Mouse (Mus musculus): ENCODE measurements around the gene Nid2. TPM values are rescaled to one million over a fixed set of nuclear protein-coding genes. Genes with fewer than 3 reads are reported as not detected.

Gene Nid2
- total and polyA plus RNA-seq, 3 experiments = not detected

DNA sequence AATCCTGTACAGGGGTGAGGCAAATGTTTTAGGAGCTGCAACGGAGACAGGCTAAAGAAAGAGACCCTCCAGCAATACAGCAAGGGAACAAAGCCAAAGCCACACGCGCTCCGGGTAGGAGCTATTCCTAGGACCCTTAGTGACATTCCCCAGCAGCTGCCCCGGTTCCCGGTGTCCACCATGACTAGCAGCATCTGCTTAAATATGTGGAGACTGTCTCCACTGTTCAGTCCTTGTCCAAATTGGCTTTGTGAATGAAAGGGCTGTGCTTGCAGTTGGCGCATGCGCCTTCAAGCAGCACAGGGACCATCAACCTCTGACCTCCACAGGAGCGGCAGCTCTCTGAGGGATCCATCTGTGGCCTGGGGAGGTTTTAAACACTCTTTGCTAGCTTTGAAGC lies 41.9 kb upstream of the Nid2 start:
- no peak for DNase-seq (ENCODE audit: low read depth, low spot score)
- no peak overlapping the region for H3K9ac ChIP-seq (ENCODE audit: control insufficient read depth, low read depth, low read length, poor library complexity, severe bottlenecking)
- no peak overlapping the region for H3K4me3 ChIP-seq (ENCODE audit: control insufficient read depth in 1 of 2, insufficient read depth in 1 of 2, low read depth in 2 of 2, low read length in 2 of 2)
- no peaks in the 10 kb centered on the region for H3K79me2 ChIP-seq (ENCODE audit: control insufficient read depth, insufficient read depth, low read length, poor library complexity)
- no peaks in the 10 kb centered on the region for H3K4me1 ChIP-seq (ENCODE audit: control insufficient read depth in 1 of 2, insufficient read depth in 2 of 2, low read length in 2 of 2)
- H3K27me3 ChIP-seq (ENCODE audit: control insufficient read depth in 1 of 2, insufficient read depth in 2 of 2, low read length in 2 of 2) = peaks cover 0 to 5% of the 10 kb centered on the region in 2 experiments; a peak in 2 of 4 replicates
- H3K27ac ChIP-seq (ENCODE audit: control insufficient read depth, low read depth, low read length) = no peak overlapping the region
- H3K9me3 ChIP-seq (replicated peaks; ENCODE audit: insufficient read depth, low read length) = no peaks in the 10 kb centered on the region
- TF ChIP-seq MAFK (IDR thresholded peaks at IDR 0.05; ENCODE audit: borderline replicate concordance, low read depth, low read length) (no peak), SIN3A (IDR thresholded peaks at IDR 0.05; ENCODE audit: low read length) (no peak), UBTF (IDR thresholded peaks at IDR 0.05; ENCODE audit: borderline replicate concordance, insufficient read depth, low read depth, low read length) (no peak)
- H3K36me3 ChIP-seq (ENCODE audit: control insufficient read depth in 1 of 2, insufficient read depth in 2 of 2, low read length in 2 of 2) = no peaks in the 10 kb centered on the region

DNA sequence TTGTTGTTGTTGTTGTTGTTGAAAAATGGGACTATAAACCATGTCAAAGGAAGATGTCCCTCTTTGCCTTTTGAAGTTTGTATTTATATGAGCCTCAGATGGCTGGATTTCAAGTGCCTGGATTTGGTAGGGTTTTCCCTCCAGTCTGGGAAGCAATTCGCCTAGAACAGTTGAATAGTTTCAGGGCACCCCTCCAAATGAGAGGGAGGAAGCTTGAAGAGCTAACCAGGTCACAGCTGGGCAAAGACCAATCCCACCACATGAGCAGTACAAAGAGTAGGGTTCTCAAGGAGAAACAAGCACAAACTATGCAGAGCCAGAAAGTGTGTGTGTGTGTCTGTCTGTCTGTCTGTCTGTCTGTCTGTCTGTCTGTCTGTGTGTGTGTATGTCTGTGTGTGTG lies 39.3 kb upstream of the Nid2 start:
- Histone ChIP-seq H3K9me3 (replicated peaks; ENCODE audit: insufficient read depth, low read length) (no peaks in the 10 kb centered on the region), H3K4me1 (ENCODE audit: control insufficient read depth in 1 of 2, insufficient read depth in 2 of 2, low read length in 2 of 2) (no peaks in the 10 kb centered on the region), H3K9ac (ENCODE audit: control insufficient read depth, low read depth, low read length, poor library complexity, severe bottlenecking) (no peak overlapping the region), H3K27me3 (ENCODE audit: control insufficient read depth in 1 of 2, insufficient read depth in 2 of 2, low read length in 2 of 2) (peaks cover 0 to 5% of the 10 kb centered on the region in 2 experiments; a peak in 2 of 4 replicates), H3K36me3 (ENCODE audit: control insufficient read depth in 1 of 2, insufficient read depth in 2 of 2, low read length in 2 of 2) (no peaks in the 10 kb centered on the region), H3K79me2 (ENCODE audit: control insufficient read depth, insufficient read depth, low read length, poor library complexity) (no peaks in the 10 kb centered on the region), H3K4me3 (ENCODE audit: control insufficient read depth in 1 of 2, insufficient read depth in 1 of 2, low read depth in 2 of 2, low read length in 2 of 2) (no peak overlapping the region), H3K27ac (ENCODE audit: control insufficient read depth, low read depth, low read length) (no peak overlapping the region)
- TF ChIP-seq USF1 (IDR thresholded peaks at IDR 0.05; ENCODE audit: low read depth, low read length) (no peak), MEF2A (IDR thresholded peaks at IDR 0.05; ENCODE audit: extremely low read depth, insufficient replicate concordance, low read depth, low read length, poor library complexity, severe bottlenecking) (no peak), TAL1 (IDR thresholded peaks at IDR 0.05; ENCODE audit: low read length) (no peak), HCFC1 (IDR thresholded peaks at IDR 0.05; ENCODE audit: low read depth, low read length) (no peak), MXI1 (IDR thresholded peaks at IDR 0.05; ENCODE audit: low read depth, low read length) (no peak), BHLHE40 (IDR thresholded peaks at IDR 0.05; ENCODE audit: borderline replicate concordance, low read depth, low read length) (no peak), ZMIZ1 (IDR thresholded peaks at IDR 0.05; ENCODE audit: low read depth, low read length) (no peak), RAD21 (IDR thresholded peaks at IDR 0.05; ENCODE audit: low read depth, low read length) (no peak), TCF12 (IDR thresholded peaks at IDR 0.05; ENCODE audit: low read depth, low read length) (no peak), POLR2AphosphoS5 (IDR thresholded peaks at IDR 0.05; ENCODE audit: borderline replicate concordance, low read depth, low read length) (no peak)
- no peak for DNase-seq (ENCODE audit: low read depth, low spot score)

DNA sequence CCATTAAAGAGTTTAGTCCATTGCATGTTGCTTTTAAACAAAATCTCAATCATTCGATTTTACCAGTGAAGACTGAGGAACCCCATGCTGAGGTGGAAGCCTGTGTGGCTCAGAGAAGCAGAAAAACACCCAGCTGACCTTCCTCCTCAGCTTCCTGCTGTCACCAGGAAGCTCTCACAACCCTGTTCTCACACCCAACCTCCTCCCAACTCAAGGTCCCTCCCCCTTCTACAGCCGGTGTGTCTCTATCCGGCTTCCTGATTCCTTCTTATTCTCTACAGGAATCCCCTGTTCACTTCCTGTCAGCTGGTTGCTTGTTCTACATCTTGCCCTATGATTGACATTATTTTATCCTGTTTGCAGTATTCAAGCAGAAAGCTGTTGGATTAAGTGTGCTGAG lies 38.0 kb upstream of the Nid2 start:
- Histone ChIP-seq H3K9ac (ENCODE audit: control insufficient read depth, low read depth, low read length, poor library complexity, severe bottlenecking) (no peak overlapping the region), H3K79me2 (ENCODE audit: control insufficient read depth, insufficient read depth, low read length, poor library complexity) (no peaks in the 10 kb centered on the region), H3K4me3 (ENCODE audit: control insufficient read depth in 1 of 2, insufficient read depth in 1 of 2, low read depth in 2 of 2, low read length in 2 of 2) (no peak overlapping the region), H3K4me1 (ENCODE audit: control insufficient read depth in 1 of 2, insufficient read depth in 2 of 2, low read length in 2 of 2) (no peaks in the 10 kb centered on the region), H3K36me3 (ENCODE audit: control insufficient read depth in 1 of 2, insufficient read depth in 2 of 2, low read length in 2 of 2) (no peaks in the 10 kb centered on the region), H3K27me3 (ENCODE audit: control insufficient read depth in 1 of 2, insufficient read depth in 2 of 2, low read length in 2 of 2) (peaks cover 0 to 5% of the 10 kb centered on the region in 2 experiments; a peak in 2 of 4 replicates), H3K27ac (ENCODE audit: control insufficient read depth, low read depth, low read length) (no peak overlapping the region), H3K9me3 (replicated peaks; ENCODE audit: insufficient read depth, low read length) (no peaks in the 10 kb centered on the region)
- no peak for DNase-seq (ENCODE audit: low read depth, low spot score)
- TF ChIP-seq CHD2 (IDR thresholded peaks at IDR 0.05; ENCODE audit: low read length) (no peak), KAT2A (conservative IDR thresholded peaks at IDR 0.05; ENCODE audit: low read depth, low read length) (no peak), NRF1 (IDR thresholded peaks at IDR 0.05; ENCODE audit: insufficient read depth, low read depth, low read length, poor library complexity, severe bottlenecking) (no peak), GATA1 (IDR thresholded peaks at IDR 0.05; ENCODE audit: low read depth, low read length) (no peak), JUND (IDR thresholded peaks at IDR 0.05; ENCODE audit: low read depth, low read length) (no peak), ELF1 (IDR thresholded peaks at IDR 0.05; ENCODE audit: low read depth, low read length) (no peak), ZKSCAN1 (IDR thresholded peaks at IDR 0.05; ENCODE audit: low read depth, low read length) (no peak), SMC3 (IDR thresholded peaks at IDR 0.05; ENCODE audit: low read depth, low read length) (no peak), ZMIZ1 (IDR thresholded peaks at IDR 0.05; ENCODE audit: low read depth, low read length) (no peak), MEF2A (IDR thresholded peaks at IDR 0.05; ENCODE audit: extremely low read depth, insufficient replicate concordance, low read depth, low read length, poor library complexity, severe bottlenecking) (no peak), MAZ (IDR thresholded peaks at IDR 0.05; ENCODE audit: low read depth, low read length) (no peak), MXI1 (IDR thresholded peaks at IDR 0.05; ENCODE audit: low read depth, low read length) (no peak)

Measured in MEL (cell line).